Mouse (Mus musculus): ENCODE measurements at regions not wholly inside any gene's neighbourhood (a gene's known extent, or its start where the extent isn't known, plus 50 kb on each side); places are given as distances from the start of the nearest gene placed in this dataset.

GRCm38 (mm10) chr11:19747973-19748559, 176.1 kb upstream of the Spred2 start:
- DNase-seq (ENCODE audit: low read depth): no peak

GRCm38 (mm10) chr11:19758892-19759291, 165.3 kb upstream of the Spred2 start:
- peak; percentile 5 for DNase-seq (ENCODE audit: low read depth)

GRCm38 (mm10) chr11:19760861-19761693, 163.1 kb upstream of the Spred2 start:
- peak; percentile 88 for DNase-seq (ENCODE audit: low read depth)

GRCm38 (mm10) chr11:19761694-19761976, 162.5 kb upstream of the Spred2 start:
- DNase-seq (ENCODE audit: low read depth): peak; percentile 45

GRCm38 (mm10) chr11:19767316-19767715, 156.9 kb upstream of the Spred2 start:
- DNase-seq (ENCODE audit: low read depth): peak; percentile 7

- DNase-seq (ENCODE audit: low read depth): no peak
These were observed 156.3 kb upstream of the Spred2 start for GRCm38 (mm10) chr11:19767871-19768270.

GRCm38 (mm10) chr11:19768962-19769361, 155.2 kb upstream of the Spred2 start:
- DNase-seq (ENCODE audit: low read depth): no peak

GRCm38 (mm10) chr11:19774010-19774409, 150.2 kb upstream of the Spred2 start:
- DNase-seq (ENCODE audit: low read depth): no peak

GRCm38 (mm10) chr11:19775741-19776140, 148.4 kb upstream of the Spred2 start:
- no peak for DNase-seq (ENCODE audit: low read depth)

- DNase-seq (ENCODE audit: low read depth): peak; percentile 38
These were observed 147.5 kb upstream of the Spred2 start for GRCm38 (mm10) chr11:19776473-19777200.

- DNase-seq (ENCODE audit: low read depth): no peak
These were observed 146.0 kb upstream of the Spred2 start for GRCm38 (mm10) chr11:19778191-19778590.

- DNase-seq (ENCODE audit: low read depth): no peak
These were observed 139.1 kb upstream of the Spred2 start for GRCm38 (mm10) chr11:19785110-19785509.

- DNase-seq (ENCODE audit: low read depth): no peak
These were observed 127.1 kb upstream of the Spred2 start for GRCm38 (mm10) chr11:19796950-19797670.

GRCm38 (mm10) chr11:19809359-19809758, 114.8 kb upstream of the Spred2 start:
- DNase-seq (ENCODE audit: low read depth): no peak

GRCm38 (mm10) chr11:19811271-19811991, 112.7 kb upstream of the Spred2 start:
- no peak for DNase-seq (ENCODE audit: low read depth)

GRCm38 (mm10) chr11:19811992-19812690, 112.0 kb upstream of the Spred2 start:
- no peak for DNase-seq (ENCODE audit: low read depth)

- DNase-seq (ENCODE audit: low read depth): no peak
These were observed 110.6 kb upstream of the Spred2 start for GRCm38 (mm10) chr11:19813549-19813948.

- DNase-seq (ENCODE audit: low read depth): no peak
These were observed 101.2 kb upstream of the Spred2 start for GRCm38 (mm10) chr11:19822991-19823390.

GRCm38 (mm10) chr11:19823461-19823895, 100.7 kb upstream of the Spred2 start:
- peak; percentile 90 for DNase-seq (ENCODE audit: low read depth)

GRCm38 (mm10) chr11:19826481-19827185, 97.5 kb upstream of the Spred2 start:
- DNase-seq (ENCODE audit: low read depth): no peak
